Mouse (Mus musculus): ENCODE data around the gene Rere.

- TF ChIP-seq TAL1 (IDR thresholded peaks at IDR 0.05; ENCODE audit: low read length) (no peak), GATA1 (IDR thresholded peaks at IDR 0.05; ENCODE audit: low read length) (no peak)
Observed at GRCm38 (mm10) chr4:150240381-150240886, 41.0 kb upstream of the Rere start.

Data from erythroblast, embryonic 14.5 days (primary cell).